Mouse (Mus musculus) liver, embryonic 13.5 days (tissue): ENCODE data around the gene Dlg2. TPM values are rescaled to one million over a fixed set of nuclear protein-coding genes. Genes with fewer than 3 reads are reported as not detected.
A peak's percentile ranks its signal among the peaks of the same experiment; 100 is the strongest.

ENCODE experiments used
- ATAC-seq: fragments of 200-750 bp; cut with Nextera tagmentation; 2 replicates; pipeline ENCODE4 v1.8.0; 2017; ENCODE audit warnings: low read depth, mild to moderate bottlenecking, moderate number of reproducible peaks, moderate library complexity
- DNase-seq: peaks from one replicate; pipeline ENCODE4 v3.0.0; 2022
- H3K27ac ChIP-seq: fragments of 300-500 bp; sonication (generic); 2 replicates; pipeline ENCODE4 v1.5.1; 2015; ENCODE audit warnings: moderate library complexity, mild to moderate bottlenecking, inconsistent platforms
- H3K27me3 ChIP-seq: fragments of 300-500 bp; sonication (generic); 2 replicates; pipeline ENCODE4 v1.6.1; 2015; ENCODE audit warnings: mild to moderate bottlenecking, inconsistent platforms
- H3K36me3 ChIP-seq: fragments of 300-500 bp; sonication (generic); 2 replicates; pipeline ENCODE4 v1.6.1; 2015; ENCODE audit warnings: mild to moderate bottlenecking, inconsistent platforms
- H3K4me1 ChIP-seq: fragments of 300-500 bp; sonication (generic); replicated peaks from 2 replicates; pipeline ENCODE4 v1.6.1; 2015; ENCODE audit warnings: inconsistent platforms
- H3K4me2 ChIP-seq: fragments of 300-500 bp; sonication (generic); 2 replicates; pipeline ENCODE4 v1.6.1; 2015; ENCODE audit warnings: inconsistent platforms, mild to moderate bottlenecking, moderate library complexity
- H3K4me3 ChIP-seq: fragments of 300-500 bp; sonication (generic); replicated peaks from 2 replicates; pipeline ENCODE4 v1.5.1; 2015; ENCODE audit warnings: mild to moderate bottlenecking, inconsistent platforms
- H3K9ac ChIP-seq: fragments of 300-500 bp; sonication (generic); 2 replicates; pipeline ENCODE4 v1.6.1; 2015; ENCODE audit warnings: mild to moderate bottlenecking, inconsistent platforms
- H3K9me3 ChIP-seq: fragments of 300-500 bp; sonication (generic); replicated peaks from 2 replicates; pipeline ENCODE4 v1.6.1; 2016; ENCODE audit warnings: inconsistent platforms
- WGBS: fragments of 180-500 bp; shearing (Covaris S2); methylation state at CpG from one replicate; pipeline ENCODE4 v1.1.7; 2015; ENCODE audit not compliant: insufficient replicate concordance; 5-methylcytosine and 5-hydroxymethylcytosine counted together
- polyA plus RNA-seq: library from polyadenylated mRNA; unstranded; fragments of >200 nt; fragmentation: Nextera tagmentation; extraction: Ambion mirVana; gene quantifications from 2 replicates; pipeline ENCODE4 v1.2.1, GENCODE M21; 2015

Gene Dlg2
- polyA plus RNA-seq, 1 experiment from 2014 or later: 0.52 TPM

- ATAC-seq (no peak), DNase-seq (no peak)
- Histone ChIP-seq H3K4me1 (no peaks in the 10 kb centered on the region), H3K4me3 (no peak overlapping the region), H3K27ac (no peak overlapping the region), H3K9ac (no peak overlapping the region), H3K9me3 (no peaks in the 10 kb centered on the region), H3K36me3 (no peaks in the 10 kb centered on the region), H3K4me2 (no peak overlapping the region), H3K27me3 (no peaks in the 10 kb centered on the region)
- WGBS: 47% methylated on average over 2 of the region's 2 CpGs
Measured at GRCm38 (mm10) chr7:92135624-92136023, 1659.2 kb downstream of the Dlg2 start.

- Histone ChIP-seq H3K27me3 (no peaks in the 10 kb centered on the region), H3K27ac (no peak overlapping the region), H3K9me3 (no peaks in the 10 kb centered on the region), H3K4me3 (no peak overlapping the region), H3K4me2 (no peak overlapping the region), H3K4me1 (no peaks in the 10 kb centered on the region), H3K9ac (no peak overlapping the region), H3K36me3 (no peaks in the 10 kb centered on the region)
- DNase-seq (no peak), ATAC-seq (no peak)
- WGBS: 65% methylated on average over 9 of the region's 9 CpGs
Measured at GRCm38 (mm10) chr7:92140051-92140817, 1663.8 kb downstream of the Dlg2 start.

- DNase-seq: no peak
- no peaks in the 10 kb centered on the region for H3K27me3 ChIP-seq
- no peak for ATAC-seq
- H3K27ac ChIP-seq: no peak overlapping the region
- H3K4me2 ChIP-seq: no peak overlapping the region
- 65% methylated on average over 1 of the region's 1 CpGs for WGBS
- no peaks in the 10 kb centered on the region for H3K36me3 ChIP-seq
- H3K4me3 ChIP-seq: no peak overlapping the region
- H3K9ac ChIP-seq: no peak overlapping the region
- no peaks in the 10 kb centered on the region for H3K4me1 ChIP-seq
- no peaks in the 10 kb centered on the region for H3K9me3 ChIP-seq
Measured at GRCm38 (mm10) chr7:92147499-92147898, 1671.0 kb downstream of the Dlg2 start.

GRCm38 (mm10) chr7:92150768-92151167, 1674.3 kb downstream of the Dlg2 start:
- H3K27me3 ChIP-seq: no peaks in the 10 kb centered on the region
- H3K27ac ChIP-seq: no peak overlapping the region
- H3K4me1 ChIP-seq: no peaks in the 10 kb centered on the region
- no peak for DNase-seq
- no peaks in the 10 kb centered on the region for H3K9me3 ChIP-seq
- H3K9ac ChIP-seq: no peak overlapping the region
- WGBS: 39% methylated on average over 3 of the region's 3 CpGs
- H3K36me3 ChIP-seq: no peaks in the 10 kb centered on the region
- no peak overlapping the region for H3K4me2 ChIP-seq
- ATAC-seq: no peak
- H3K4me3 ChIP-seq: no peak overlapping the region

GRCm38 (mm10) chr7:92154603-92155002, 1678.1 kb downstream of the Dlg2 start:
- DNase-seq: no peak
- Histone ChIP-seq H3K4me3 (no peak overlapping the region), H3K9me3 (no peaks in the 10 kb centered on the region), H3K9ac (no peak overlapping the region), H3K27me3 (no peaks in the 10 kb centered on the region), H3K4me2 (no peak overlapping the region), H3K27ac (no peak overlapping the region), H3K4me1 (no peaks in the 10 kb centered on the region), H3K36me3 (no peaks in the 10 kb centered on the region)
- ATAC-seq: no peak

- 62% methylated on average over 2 of the region's 2 CpGs for WGBS
- Histone ChIP-seq H3K27me3 (no peaks in the 10 kb centered on the region), H3K4me3 (no peak overlapping the region)
Measured at GRCm38 (mm10) chr7:92163150-92163549, 1686.7 kb downstream of the Dlg2 start.

DNA sequence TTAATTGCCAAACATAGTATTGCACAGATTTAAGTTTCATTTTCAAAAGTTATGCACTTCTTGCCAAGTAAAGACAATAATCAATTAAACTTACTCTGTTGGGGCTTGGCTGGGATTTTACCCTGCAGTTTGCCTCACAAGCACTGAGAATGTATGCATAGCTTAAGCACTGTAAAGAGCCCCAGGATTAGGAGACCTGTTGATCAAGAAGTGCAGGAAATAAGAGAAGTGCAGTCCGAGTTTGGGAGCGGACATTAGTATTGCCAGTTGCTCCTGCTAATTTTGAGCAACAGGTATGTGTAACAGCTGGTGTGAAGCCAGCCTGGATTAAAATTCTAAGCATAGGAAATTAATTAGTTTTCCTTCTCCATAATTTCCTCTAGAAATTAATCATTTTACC, 1687.8 kb downstream of the Dlg2 start:
- ATAC-seq (no peak), DNase-seq (no peak)
- Histone ChIP-seq H3K4me2 (no peak overlapping the region), H3K27ac (no peak overlapping the region), H3K27me3 (no peaks in the 10 kb centered on the region), H3K4me1 (no peaks in the 10 kb centered on the region), H3K4me3 (no peak overlapping the region), H3K9ac (no peak overlapping the region), H3K9me3 (no peaks in the 10 kb centered on the region), H3K36me3 (no peaks in the 10 kb centered on the region)
- WGBS: 78% methylated on average over 2 of the region's 2 CpGs

More at GRCm38 (mm10) chr7:92163150-92163549, 1686.7 kb downstream of the Dlg2 start:
- H3K27ac ChIP-seq: no peak overlapping the region
- no peaks in the 10 kb centered on the region for H3K4me1 ChIP-seq
- no peaks in the 10 kb centered on the region for H3K9me3 ChIP-seq
- no peak overlapping the region for H3K9ac ChIP-seq
- H3K4me2 ChIP-seq: no peak overlapping the region
- no peak for ATAC-seq
- no peaks in the 10 kb centered on the region for H3K36me3 ChIP-seq
- DNase-seq: no peak

DNA sequence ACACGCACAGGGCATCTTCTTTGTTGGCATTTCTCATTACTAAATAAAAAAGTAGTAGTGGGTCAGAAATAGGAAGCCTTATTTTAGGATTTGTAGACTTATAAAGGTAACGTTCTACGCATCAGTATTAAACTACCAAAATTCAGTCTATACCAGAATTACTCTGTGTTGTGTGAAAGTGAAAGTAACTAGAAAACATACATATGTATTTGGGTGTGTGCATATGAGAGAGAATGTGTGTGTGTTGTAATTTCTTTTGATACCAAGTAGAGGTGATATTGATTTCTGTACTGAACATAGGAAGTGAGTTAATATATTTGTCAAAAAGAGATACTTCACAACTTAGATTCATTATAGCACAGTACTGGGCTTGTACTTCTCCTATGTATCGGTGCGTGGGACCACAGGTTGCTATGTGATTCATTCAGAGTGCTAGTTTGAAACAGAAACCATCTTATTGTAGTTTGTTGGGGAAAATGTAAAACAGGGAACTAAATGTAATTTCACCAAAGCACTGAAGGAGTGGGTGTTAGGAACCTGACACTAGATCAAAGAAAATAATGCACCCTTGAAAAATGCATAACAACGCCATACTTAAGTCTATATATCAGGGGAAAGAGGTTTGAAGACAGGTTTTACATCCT, 1688.5 kb downstream of the Dlg2 start:
- no peak overlapping the region for H3K9ac ChIP-seq
- 69% methylated on average over 6 of the region's 6 CpGs for WGBS
- H3K27ac ChIP-seq: no peak overlapping the region
- no peak overlapping the region for H3K4me3 ChIP-seq
- H3K9me3 ChIP-seq: no peaks in the 10 kb centered on the region
- H3K27me3 ChIP-seq: no peaks in the 10 kb centered on the region
- no peaks in the 10 kb centered on the region for H3K4me1 ChIP-seq
- no peak for DNase-seq
- no peak for ATAC-seq
- no peaks in the 10 kb centered on the region for H3K36me3 ChIP-seq
- no peak overlapping the region for H3K4me2 ChIP-seq

DNA sequence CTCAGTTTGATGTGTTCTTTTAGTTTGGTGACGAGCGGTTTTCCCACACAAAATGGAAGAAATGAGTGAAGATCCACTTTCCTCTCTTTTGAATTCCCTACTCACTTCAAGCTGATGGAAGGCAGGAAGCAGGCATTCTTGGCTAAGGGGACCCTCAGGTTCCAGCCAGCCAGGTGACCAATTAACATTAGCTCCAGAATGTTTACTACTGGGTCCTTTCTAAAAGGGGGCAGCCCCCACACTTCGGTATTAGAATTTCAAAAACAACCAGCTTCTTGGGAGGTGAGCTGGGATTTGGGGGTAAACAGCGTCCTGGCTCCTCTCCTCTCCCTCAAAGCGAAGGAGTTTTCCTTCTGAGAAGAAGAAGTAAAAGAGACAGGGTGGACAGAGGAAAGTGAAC, 1703.6 kb downstream of the Dlg2 start:
- WGBS: 21% methylated on average over 5 of the region's 5 CpGs
- Histone ChIP-seq H3K27me3 (peaks cover 20% of the 10 kb centered on the region), H3K9ac (no peak overlapping the region), H3K27ac (no peak overlapping the region), H3K4me2 (peak overlapping the region; percentile 48; the same call in 1 of the 2 replicates), H3K36me3 (no peaks in the 10 kb centered on the region), H3K4me1 (no peaks in the 10 kb centered on the region), H3K4me3 (no peak overlapping the region), H3K9me3 (no peaks in the 10 kb centered on the region)
- no peak for DNase-seq
- ATAC-seq: no peak

GRCm38 (mm10) chr7:92180591-92181587, 1704.4 kb downstream of the Dlg2 start:
- Histone ChIP-seq H3K27ac (no peak overlapping the region), H3K27me3 (peaks cover 20% of the 10 kb centered on the region), H3K4me2 (peak overlapping the region; percentile 48), H3K9ac (no peak overlapping the region), H3K9me3 (no peaks in the 10 kb centered on the region), H3K36me3 (no peaks in the 10 kb centered on the region), H3K4me1 (no peaks in the 10 kb centered on the region), H3K4me3 (peak overlapping the region; percentile 32)
- DNase-seq (no peak), ATAC-seq (no peak)
- WGBS: 26% methylated on average over 29 of the region's 29 CpGs

GRCm38 (mm10) chr7:92181959-92182612, 1705.6 kb downstream of the Dlg2 start:
- Histone ChIP-seq H3K9me3 (no peaks in the 10 kb centered on the region), H3K4me1 (no peaks in the 10 kb centered on the region), H3K9ac (no peak overlapping the region), H3K27me3 (peaks cover 20% of the 10 kb centered on the region), H3K4me2 (no peak overlapping the region), H3K4me3 (no peak overlapping the region), H3K36me3 (no peaks in the 10 kb centered on the region), H3K27ac (no peak overlapping the region)
- no peak for DNase-seq
- WGBS: 11% methylated on average over 10 of the region's 10 CpGs
- ATAC-seq: no peak
